Mouse (Mus musculus): ENCODE measurements around the gene Psmb9.

DNA sequence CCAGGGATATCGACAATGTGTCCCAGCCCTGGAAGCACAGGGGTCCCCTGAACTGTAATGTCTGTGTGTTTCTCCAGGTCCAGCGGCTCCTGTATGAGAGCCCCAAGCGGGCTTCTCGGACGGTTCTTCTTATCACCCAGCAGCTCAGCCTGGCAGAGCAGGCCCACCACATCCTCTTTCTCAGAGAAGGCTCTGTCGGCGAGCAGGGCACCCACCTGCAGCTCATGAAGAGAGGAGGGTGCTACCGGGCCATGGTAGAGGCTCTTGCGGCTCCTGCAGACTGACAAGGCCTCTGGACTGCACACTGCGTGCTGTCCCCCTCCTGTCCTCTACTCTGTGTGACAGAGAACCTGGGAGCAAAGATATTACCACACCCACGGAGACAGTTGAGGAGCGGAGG, 8.9 kb upstream of the Psmb9 start:
- TF ChIP-seq CTCF (conservative IDR thresholded peaks at IDR 0.05; ENCODE audit: insufficient read depth, insufficient read length, low read depth, low read length) (no peak), POLR2A (IDR thresholded peaks at IDR 0.05; ENCODE audit: low read depth, low read length) (no peak)

Measured in kidney, adult 2 months (tissue).